Mouse (Mus musculus) kidney, embryonic 15.5 days (tissue): ENCODE results near the gene Hist1h4i. TPM values are rescaled to one million over a fixed set of nuclear protein-coding genes. Genes with fewer than 3 reads are reported as not detected.
A peak's percentile ranks its signal among the peaks of the same experiment; 100 is the strongest.
"Not testable (repeated sequence)": the region's sequence is repeated elsewhere in the genome, so short reads cannot be mapped to it uniquely, and the experiment has no call there.

ENCODE experiments used
- ATAC-seq: fragments of 200-750 bp; cut with Nextera tagmentation; replicated peaks from 2 replicates; pipeline ENCODE4 v1.8.0; 2017; ENCODE audit warnings: moderate TSS enrichment; ENCODE audit not compliant: low FRiP score
- H3K27ac ChIP-seq: fragments of 300-500 bp; sonication (generic); 2 replicates; pipeline ENCODE4 v1.5.1; 2015; ENCODE audit warnings: mild to moderate bottlenecking, inconsistent platforms
- H3K27me3 ChIP-seq: fragments of 300-500 bp; sonication (generic); 2 replicates; pipeline ENCODE4 v1.6.1; 2015; ENCODE audit warnings: inconsistent platforms
- H3K36me3 ChIP-seq: fragments of 300-500 bp; sonication (generic); 2 replicates; pipeline ENCODE4 v1.6.1; 2015; ENCODE audit warnings: inconsistent platforms
- H3K4me1 ChIP-seq: fragments of 300-500 bp; sonication (generic); 2 replicates; pipeline ENCODE4 v1.6.1; 2015; ENCODE audit warnings: inconsistent platforms
- H3K4me2 ChIP-seq: fragments of 300-500 bp; sonication (generic); 2 replicates; pipeline ENCODE4 v1.6.1; 2015; ENCODE audit warnings: moderate library complexity, mild to moderate bottlenecking, inconsistent platforms
- H3K4me3 ChIP-seq: fragments of 300-500 bp; sonication (generic); replicated peaks from 2 replicates; pipeline ENCODE4 v1.5.1; 2015; ENCODE audit warnings: mild to moderate bottlenecking, inconsistent platforms
- H3K9ac ChIP-seq: fragments of 300-500 bp; sonication (generic); 2 replicates; pipeline ENCODE4 v1.6.1; 2015; ENCODE audit warnings: mild to moderate bottlenecking, inconsistent platforms
- H3K9me3 ChIP-seq: fragments of 300-500 bp; sonication (generic); replicated peaks from 2 replicates; pipeline ENCODE4 v1.6.1; 2016; ENCODE audit warnings: inconsistent platforms
- WGBS: fragments of 180-500 bp; shearing (Covaris S2); methylation state at CpG from one replicate; pipeline ENCODE4 v1.1.7; 2015; ENCODE audit warnings: mixed read lengths; 5-methylcytosine and 5-hydroxymethylcytosine counted together
- polyA plus RNA-seq: library from polyadenylated mRNA; unstranded; fragments of >200 nt; fragmentation: Nextera tagmentation; extraction: Ambion mirVana; gene quantifications from 2 replicates; pipeline ENCODE4 v1.2.1, GENCODE M21; 2015

Hist1h4i gene
- polyA plus RNA-seq: 30.5 and 31.4 TPM in 2 replicates

DNA sequence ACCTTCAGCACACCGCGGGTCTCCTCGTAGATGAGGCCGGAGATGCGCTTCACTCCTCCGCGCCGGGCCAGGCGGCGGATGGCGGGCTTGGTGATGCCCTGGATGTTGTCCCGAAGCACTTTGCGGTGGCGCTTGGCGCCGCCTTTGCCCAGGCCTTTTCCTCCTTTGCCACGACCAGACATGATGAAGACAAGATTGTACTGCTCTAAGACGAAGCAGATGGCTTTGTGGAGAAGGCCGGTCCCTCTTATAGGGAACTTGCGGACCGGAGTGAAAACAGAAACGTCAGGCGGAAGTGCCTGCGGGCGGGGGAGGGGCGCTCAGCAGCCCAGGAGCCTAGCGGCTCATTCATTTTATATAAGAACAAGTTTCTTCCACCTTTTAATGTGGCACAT, at the start of gene Hist1h4i:
TSS of gene Hist1h4i (minus strand) at position 221 of the 395 bp plus-strand sequence.
- not testable (repeated sequence) for H3K27me3 ChIP-seq, H3K36me3 ChIP-seq, H3K9me3 ChIP-seq
- Histone ChIP-seq H3K4me1 (peaks cover 29% of the 10 kb centered on the region), H3K9ac (peak within 1 kb of the TSS; percentile 59), H3K4me3 (peak within 1 kb of the TSS; percentile 49), H3K4me2 (peak within 1 kb of the TSS; percentile 68), H3K27ac (peak within 1 kb of the TSS; percentile 98)
- WGBS: under 1% methylated on average over 27 of the region's 27 CpGs
- peak; percentile 71 for ATAC-seq

DNA sequence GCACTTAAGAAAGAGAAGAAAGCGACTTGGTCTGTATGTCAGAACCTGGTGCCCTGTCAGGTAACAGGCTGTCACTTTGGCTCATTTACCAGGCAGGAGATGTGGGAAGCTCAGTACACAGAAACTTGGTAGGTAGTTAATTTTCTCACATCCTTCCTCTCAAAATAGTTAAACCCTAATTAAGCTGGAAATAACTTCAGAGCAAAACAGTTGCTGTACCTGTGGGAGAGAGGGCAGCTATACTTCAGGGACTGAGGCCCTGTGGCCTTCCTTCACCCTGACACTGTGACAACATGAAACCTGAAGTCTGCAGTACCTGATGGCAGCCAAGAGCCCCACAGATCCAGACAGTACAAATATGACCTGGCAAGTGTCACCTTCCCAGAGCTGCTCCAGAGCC, 43.0 kb upstream of the Hist1h4i start, which contains the start of gene Vmn1r188:
TSS of gene Vmn1r188 (plus strand) at position 301 of the 400 bp plus-strand sequence.
- not testable (repeated sequence) for H3K9me3 ChIP-seq, ATAC-seq, H3K27ac ChIP-seq, H3K4me3 ChIP-seq, H3K4me1 ChIP-seq, H3K36me3 ChIP-seq, H3K27me3 ChIP-seq, H3K4me2 ChIP-seq, H3K9ac ChIP-seq
- 82% methylated on average over 1 of the region's 1 CpGs for WGBS

DNA sequence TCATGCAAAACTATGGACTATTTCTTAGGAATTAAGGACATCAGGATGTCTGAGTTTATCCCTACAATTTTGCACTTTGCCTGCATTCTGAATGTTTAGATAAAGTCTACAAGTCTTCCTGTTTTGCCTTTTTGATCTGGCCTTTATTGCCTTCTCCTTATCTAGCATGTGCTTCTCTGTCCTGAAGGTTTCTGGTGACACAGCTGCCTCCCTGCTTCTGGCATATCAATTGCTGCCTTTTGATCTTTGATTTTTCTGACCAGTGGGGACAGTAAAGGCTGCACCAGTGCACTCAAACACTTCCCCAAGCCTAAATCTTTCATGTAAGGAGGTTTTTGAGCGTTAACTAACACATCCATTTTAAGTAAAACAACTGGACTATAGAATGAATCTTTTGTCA, 22.3 kb upstream of the Hist1h4i start:
- Histone ChIP-seq H3K36me3 (no peaks in the 10 kb centered on the region), H3K4me2 (no peak overlapping the region), H3K9ac (no peak overlapping the region), H3K27me3 (no peaks in the 10 kb centered on the region), H3K27ac (no peak overlapping the region), H3K4me3 (no peak overlapping the region), H3K9me3 (no peaks in the 10 kb centered on the region), H3K4me1 (no peaks in the 10 kb centered on the region)
- no peak for ATAC-seq
- WGBS: 44% methylated on average over 1 of the region's 1 CpGs

DNA sequence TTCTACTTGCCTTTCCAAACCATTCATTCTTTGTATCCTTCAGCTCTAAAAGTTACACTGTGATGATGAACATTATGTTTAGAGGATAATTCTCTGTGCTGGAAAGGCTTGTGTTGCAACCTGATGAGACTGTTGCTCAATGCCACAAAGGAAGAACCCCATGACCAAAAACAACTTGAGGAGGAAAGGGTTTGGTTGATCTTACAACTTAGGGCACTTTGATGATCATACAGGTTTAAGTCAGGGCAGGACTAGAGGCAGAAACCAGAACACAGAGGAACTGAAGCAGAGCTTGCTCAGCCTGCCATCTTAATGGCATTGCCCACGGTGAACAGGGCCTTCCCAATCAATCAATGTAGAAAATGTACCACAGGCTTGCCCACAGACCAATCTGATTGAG, 20.3 kb upstream of the Hist1h4i start:
- no peak for ATAC-seq
- H3K9ac ChIP-seq: no peak overlapping the region
- no peaks in the 10 kb centered on the region for H3K4me1 ChIP-seq
- H3K36me3 ChIP-seq: no peaks in the 10 kb centered on the region
- 79% methylated on average over 1 of the region's 1 CpGs for WGBS
- no peak overlapping the region for H3K27ac ChIP-seq
- H3K4me3 ChIP-seq: no peak overlapping the region
- no peaks in the 10 kb centered on the region for H3K27me3 ChIP-seq
- no peaks in the 10 kb centered on the region for H3K9me3 ChIP-seq
- H3K4me2 ChIP-seq: no peak overlapping the region

DNA sequence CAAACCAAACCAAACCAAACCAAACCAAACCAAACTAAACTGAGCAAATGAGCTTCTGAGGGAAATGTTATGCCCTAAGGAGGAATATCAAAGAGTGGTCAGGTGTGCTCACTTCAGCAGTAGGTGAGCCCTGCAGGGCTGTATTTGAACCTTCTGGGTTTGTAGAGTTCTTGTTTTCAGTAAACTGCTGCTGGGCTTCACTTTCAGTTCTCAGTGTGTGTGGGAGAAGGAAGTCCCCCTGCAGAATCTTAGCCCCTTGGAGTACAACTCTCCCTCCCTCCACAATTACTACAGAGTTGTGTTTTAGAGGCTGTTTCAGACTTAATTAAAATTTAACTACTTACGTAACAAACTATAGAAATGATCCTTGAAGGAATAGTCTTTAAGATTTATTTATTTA, 12.6 kb upstream of the Hist1h4i start:
- Histone ChIP-seq H3K9me3 (no peaks in the 10 kb centered on the region), H3K27ac (no peak overlapping the region), H3K36me3 (no peaks in the 10 kb centered on the region), H3K4me1 (peaks cover 2% of the 10 kb centered on the region; the same call in 1 of the 2 replicates), H3K4me2 (no peak overlapping the region), H3K4me3 (no peak overlapping the region), H3K9ac (no peak overlapping the region), H3K27me3 (no peaks in the 10 kb centered on the region)
- 97% methylated on average over 1 of the region's 1 CpGs for WGBS
- ATAC-seq: no peak

DNA sequence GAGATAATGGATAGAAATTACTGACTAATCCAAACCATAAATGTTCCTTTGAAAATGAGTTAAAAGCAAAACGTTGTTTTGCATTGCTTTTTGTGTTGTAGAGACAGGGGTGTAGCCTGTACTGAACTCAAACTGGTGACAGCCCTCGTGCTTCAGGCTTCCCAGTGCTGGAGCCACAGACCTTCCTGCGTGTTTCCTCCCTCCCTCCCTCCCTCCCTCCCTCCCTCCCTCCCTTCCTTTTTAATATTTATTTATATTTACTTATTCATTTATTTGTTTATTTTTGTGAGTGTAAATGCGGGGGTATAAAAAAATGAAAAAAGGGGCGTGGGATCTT, 10.3 kb upstream of the Hist1h4i start:
- Histone ChIP-seq H3K4me2 (peak overlapping the region; percentile 69), H3K9me3 (no peaks in the 10 kb centered on the region), H3K9ac (peak overlapping the region; percentile 60), H3K36me3 (no peaks in the 10 kb centered on the region), H3K4me1 (peaks cover 2% of the 10 kb centered on the region; the same call in 1 of the 2 replicates), H3K4me3 (peak overlapping the region; percentile 59), H3K27ac (peak overlapping the region; percentile 93), H3K27me3 (no peaks in the 10 kb centered on the region)
- WGBS: 11% methylated on average over 5 of the region's 5 CpGs
- no peak for ATAC-seq

DNA sequence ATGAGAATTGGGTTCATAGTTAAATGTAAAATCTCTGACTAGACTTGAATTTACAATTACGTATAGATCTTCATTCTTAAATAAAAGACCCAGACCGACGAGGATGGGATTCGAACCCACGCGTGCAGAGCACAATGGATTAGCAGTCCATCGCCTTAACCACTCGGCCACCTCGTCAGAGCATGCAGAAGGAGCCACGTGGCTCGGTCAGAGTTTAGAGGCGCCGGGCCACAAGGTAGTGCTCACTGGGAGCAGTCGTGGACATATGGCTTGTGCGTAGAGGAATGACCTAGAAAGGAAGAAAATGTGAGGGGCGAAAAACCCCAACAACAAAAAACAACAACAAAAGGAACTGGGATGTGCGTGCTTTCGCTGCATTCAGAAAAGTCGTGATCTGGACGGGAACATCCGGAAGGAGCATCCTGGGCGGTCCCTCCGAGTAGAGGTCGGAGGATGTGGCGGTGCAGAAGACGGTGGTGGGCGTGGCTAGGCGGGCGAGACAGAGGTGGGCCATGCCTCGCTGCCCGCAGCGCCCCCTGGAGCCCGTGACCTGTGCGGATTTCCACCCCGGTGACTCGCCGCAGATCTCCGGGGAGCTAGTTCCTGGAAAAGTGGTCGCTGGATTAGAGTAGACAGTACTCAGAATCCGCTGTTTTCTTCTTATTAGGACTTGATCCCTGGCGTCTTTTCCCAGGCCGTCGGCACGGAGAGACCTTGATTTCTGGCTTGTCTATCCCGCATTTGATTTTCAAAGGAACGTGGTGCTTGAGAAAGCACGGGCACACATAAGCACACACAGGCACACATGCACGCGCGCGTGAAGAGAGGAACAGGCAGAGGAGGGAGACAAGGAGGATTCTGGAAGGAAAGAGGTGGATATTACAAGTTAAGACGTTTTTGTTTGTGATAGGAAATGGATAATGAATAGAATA, 9.7 kb upstream of the Hist1h4i start:
- Histone ChIP-seq H3K9me3 (no peaks in the 10 kb centered on the region), H3K4me2 (peak overlapping the region; percentile 69), H3K4me1 (peaks cover 2% of the 10 kb centered on the region; the same call in 1 of the 2 replicates), H3K27ac (peak overlapping the region; percentile 93), H3K4me3 (peak overlapping the region; percentile 59), H3K27me3 (no peaks in the 10 kb centered on the region), H3K36me3 (no peaks in the 10 kb centered on the region), H3K9ac (peak overlapping the region; percentile 60)
- under 1% methylated on average over 52 of the region's 52 CpGs for WGBS
- ATAC-seq: peak; percentile 96

DNA sequence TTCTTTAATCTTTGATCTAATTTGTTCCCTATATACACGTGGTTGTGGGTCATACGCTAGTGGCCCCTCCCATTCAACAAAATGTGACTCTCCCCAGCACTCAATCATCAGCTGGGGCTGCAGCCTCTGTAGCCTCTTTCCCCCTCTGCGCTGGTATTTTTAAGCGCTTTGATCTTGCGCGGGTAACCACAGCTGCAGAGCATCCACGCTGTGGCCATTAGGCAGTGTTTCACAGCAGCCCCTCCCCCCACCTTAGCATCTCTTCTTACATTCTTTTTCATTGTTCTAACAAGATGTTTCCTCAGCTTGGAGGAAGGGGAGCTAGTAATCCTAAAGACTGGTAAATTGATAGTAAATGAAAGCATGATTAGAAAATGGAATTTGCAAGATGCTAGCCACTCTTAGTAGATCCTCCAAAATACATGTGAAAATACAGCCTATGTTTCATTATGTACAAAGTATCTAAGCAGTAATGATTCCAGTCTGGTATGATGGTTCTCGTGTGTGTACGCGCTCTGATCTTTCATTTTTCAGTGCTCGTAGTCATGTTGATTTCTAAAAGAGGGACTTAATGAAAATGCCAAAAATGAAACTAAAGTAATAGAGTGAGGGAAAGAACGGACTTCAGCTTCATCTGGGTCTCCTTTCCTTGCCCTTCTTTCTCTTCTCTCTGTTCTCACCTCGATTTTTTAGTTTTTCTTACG, 8.7 kb upstream of the Hist1h4i start:
- under 1% methylated on average over 14 of the region's 14 CpGs for WGBS
- peak overlapping the region; percentile 59 for H3K4me3 ChIP-seq
- H3K4me1 ChIP-seq: peaks cover 2% of the 10 kb centered on the region; the same call in 1 of the 2 replicates
- peak overlapping the region; percentile 93 for H3K27ac ChIP-seq
- no peaks in the 10 kb centered on the region for H3K36me3 ChIP-seq
- peak; percentile 24; the same call in 1 of the 2 replicates for ATAC-seq
- H3K4me2 ChIP-seq: peak overlapping the region; percentile 69
- H3K27me3 ChIP-seq: no peaks in the 10 kb centered on the region
- no peaks in the 10 kb centered on the region for H3K9me3 ChIP-seq
- H3K9ac ChIP-seq: peak overlapping the region; percentile 19; the same call in 1 of the 2 replicates

DNA sequence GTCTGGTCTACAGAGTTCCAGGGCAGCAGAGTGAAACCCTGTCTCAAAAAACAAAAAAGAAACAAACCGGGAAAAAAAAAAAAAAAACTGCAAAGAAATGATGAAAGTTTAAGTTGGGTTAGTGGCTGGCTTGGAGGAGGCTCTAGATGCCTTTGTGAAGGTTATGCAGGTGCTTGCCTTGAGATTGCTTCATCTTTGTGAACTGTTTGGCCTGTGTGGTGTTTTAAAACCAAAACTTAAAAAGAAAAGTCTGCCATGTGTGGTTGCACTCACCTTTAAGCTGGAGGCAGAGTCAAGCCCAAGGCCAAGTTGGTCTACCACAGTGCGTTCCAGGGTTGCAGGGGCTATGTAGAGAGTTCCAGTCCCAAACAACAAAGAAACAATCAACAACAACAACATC, 7.9 kb upstream of the Hist1h4i start:
- peaks cover 8% of the 10 kb centered on the region for H3K4me1 ChIP-seq
- no peak overlapping the region for H3K4me2 ChIP-seq
- no peak overlapping the region for H3K27ac ChIP-seq
- WGBS: 83% methylated on average over 2 of the region's 2 CpGs
- no peaks in the 10 kb centered on the region for H3K27me3 ChIP-seq
- no peaks in the 10 kb centered on the region for H3K9me3 ChIP-seq
- H3K36me3 ChIP-seq: no peaks in the 10 kb centered on the region
- no peak overlapping the region for H3K9ac ChIP-seq
- no peak for ATAC-seq
- H3K4me3 ChIP-seq: no peak overlapping the region

DNA sequence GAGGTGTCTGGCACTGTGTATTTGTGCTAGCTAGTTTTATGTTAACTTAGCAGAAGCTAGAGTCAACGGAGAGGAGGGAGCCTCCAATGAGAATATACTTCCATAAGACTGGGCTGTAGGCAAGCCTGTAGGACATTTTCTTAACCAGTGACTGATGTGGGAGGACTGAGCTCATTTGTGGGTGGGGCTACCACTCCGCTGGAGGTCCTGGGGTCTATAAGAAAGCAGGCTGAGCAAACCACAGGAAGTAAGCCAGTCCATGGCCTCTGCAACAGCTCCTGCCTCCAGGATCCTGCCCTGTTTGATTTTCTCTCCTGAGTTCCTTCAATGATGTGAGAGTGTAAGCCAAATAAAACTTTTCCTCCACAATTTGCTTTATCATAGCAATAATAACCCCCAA, 4.1 kb upstream of the Hist1h4i start:
- peaks cover 17% of the 10 kb centered on the region for H3K4me1 ChIP-seq
- H3K36me3 ChIP-seq: no peaks in the 10 kb centered on the region
- H3K9ac ChIP-seq: no peak overlapping the region
- ATAC-seq: no peak
- no peaks in the 10 kb centered on the region for H3K9me3 ChIP-seq
- H3K4me3 ChIP-seq: no peak overlapping the region
- no peaks in the 10 kb centered on the region for H3K27me3 ChIP-seq
- WGBS: 49% methylated on average over 2 of the region's 2 CpGs
- H3K4me2 ChIP-seq: no peak overlapping the region
- H3K27ac ChIP-seq: no peak overlapping the region

DNA sequence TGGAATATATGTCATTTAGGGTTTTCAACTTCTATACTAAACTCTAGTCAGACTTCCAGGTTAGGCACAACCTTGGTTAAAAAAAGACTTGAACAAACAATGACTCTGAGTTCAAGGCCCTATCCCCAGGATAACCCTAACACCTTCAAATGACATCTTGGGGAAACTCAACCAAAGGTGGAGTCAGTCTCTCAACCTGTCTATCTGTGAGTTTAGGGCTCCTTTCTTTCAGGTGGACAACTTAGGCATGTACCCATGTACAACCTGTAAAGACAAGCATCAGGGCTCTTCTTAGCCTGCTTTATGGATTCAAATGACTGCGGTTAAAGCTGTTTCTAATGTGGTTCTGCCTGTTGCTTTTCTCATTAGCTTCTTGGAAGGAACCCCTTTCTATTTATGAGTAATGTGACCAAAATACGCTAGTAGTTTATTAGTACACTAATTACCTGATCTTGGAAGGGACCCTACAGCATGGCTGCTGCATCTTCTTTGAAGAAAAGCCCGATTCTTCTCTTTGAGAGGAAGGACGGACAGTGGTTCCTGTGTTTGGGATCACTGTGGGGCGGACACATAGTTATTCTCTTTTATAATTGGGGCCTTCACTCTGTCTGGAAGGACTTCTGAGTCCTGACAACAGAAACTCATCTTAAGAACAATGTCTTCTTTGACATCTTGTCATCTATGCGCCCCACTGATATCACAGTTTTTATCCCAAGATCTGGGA, 3.4 kb upstream of the Hist1h4i start:
- H3K4me1 ChIP-seq: peaks cover 18% of the 10 kb centered on the region
- peak overlapping the region; percentile 89; the same call in 1 of the 2 replicates for H3K27ac ChIP-seq
- H3K4me2 ChIP-seq: peak overlapping the region; percentile 61
- peak overlapping the region; percentile 44 for H3K4me3 ChIP-seq
- WGBS: 89% methylated on average over 6 of the region's 6 CpGs
- no peaks in the 10 kb centered on the region for H3K27me3 ChIP-seq
- H3K36me3 ChIP-seq: no peaks in the 10 kb centered on the region
- no peak overlapping the region for H3K9ac ChIP-seq
- no peak for ATAC-seq
- no peaks in the 10 kb centered on the region for H3K9me3 ChIP-seq
